Mouse (Mus musculus) gastrocnemius, adult 8-10 months (tissue): ENCODE measurements around the gene Carmil3. TPM values are rescaled to one million over a fixed set of nuclear protein-coding genes. Genes with fewer than 3 reads are reported as not detected.

Experiments used
- DNase-seq, 2 experiments: peaks; one replicate each; pipeline ENCODE4 v3.0.0; 2022; ENCODE audit warnings: low spot score in 2 of 2
- total RNA-seq, 4 experiments: library from RNA; stranded (reverse); gene quantifications; 2 replicates each; pipeline ENCODE4 v1.2.4; 2022

The Carmil3 gene
- total RNA-seq, 4 experiments from 2014 or later: 0.38 to 0.40 (median 0.39) TPM

DNA sequence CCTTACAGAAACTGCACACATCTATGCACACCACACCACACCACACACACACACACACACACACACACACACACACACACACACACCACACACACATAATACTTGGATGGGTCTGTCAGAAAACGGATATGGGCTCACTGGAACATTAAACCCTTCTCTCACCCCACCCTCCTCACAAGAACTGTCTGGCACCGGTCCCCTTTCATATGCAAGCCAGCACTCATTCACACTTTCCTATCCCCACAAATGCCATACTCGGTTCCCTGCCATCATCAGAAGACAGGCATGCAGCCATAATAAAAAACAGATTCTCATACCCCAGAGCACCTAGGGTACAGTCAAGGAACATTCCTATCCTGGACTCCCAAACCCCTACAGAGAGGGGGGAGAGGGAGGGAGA lies 1.7 kb downstream of the Carmil3 start:
- no peak for DNase-seq

DNA sequence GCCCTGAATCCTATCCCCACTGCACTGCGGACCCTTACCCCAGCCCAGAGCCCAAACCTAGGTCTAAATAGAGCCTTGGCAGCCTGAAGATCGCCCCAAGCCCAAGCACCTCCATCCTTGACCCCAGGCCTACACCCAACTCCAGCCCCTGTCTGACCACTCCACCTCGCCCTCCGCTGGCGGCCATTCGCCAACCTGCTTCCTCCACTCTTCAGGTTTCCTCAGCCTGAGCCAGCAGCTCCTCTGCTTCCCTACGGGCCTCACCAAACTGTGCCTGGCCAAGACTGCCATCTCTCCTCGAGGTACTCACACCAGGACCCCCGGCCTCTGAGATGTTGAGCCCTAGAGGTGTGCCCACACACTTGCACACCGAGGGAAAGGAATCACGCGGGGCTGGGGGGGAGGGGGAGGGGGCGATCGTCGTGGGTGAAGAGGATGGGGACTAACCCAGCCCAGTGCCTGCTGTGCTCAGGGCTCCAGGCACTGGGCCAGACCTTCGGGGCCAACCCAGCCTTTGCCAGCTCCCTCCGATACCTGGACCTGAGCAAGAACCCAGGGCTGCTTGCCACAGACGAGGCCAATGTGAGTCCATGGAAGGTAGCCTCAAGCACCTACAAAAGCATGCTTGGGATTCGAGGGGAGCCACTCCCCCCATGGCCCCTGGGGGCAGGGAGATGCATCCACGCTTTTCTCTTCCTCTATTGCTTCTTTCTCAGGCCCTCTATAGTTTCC lies 5.2 kb downstream of the Carmil3 start:
- no peak for DNase-seq

DNA sequence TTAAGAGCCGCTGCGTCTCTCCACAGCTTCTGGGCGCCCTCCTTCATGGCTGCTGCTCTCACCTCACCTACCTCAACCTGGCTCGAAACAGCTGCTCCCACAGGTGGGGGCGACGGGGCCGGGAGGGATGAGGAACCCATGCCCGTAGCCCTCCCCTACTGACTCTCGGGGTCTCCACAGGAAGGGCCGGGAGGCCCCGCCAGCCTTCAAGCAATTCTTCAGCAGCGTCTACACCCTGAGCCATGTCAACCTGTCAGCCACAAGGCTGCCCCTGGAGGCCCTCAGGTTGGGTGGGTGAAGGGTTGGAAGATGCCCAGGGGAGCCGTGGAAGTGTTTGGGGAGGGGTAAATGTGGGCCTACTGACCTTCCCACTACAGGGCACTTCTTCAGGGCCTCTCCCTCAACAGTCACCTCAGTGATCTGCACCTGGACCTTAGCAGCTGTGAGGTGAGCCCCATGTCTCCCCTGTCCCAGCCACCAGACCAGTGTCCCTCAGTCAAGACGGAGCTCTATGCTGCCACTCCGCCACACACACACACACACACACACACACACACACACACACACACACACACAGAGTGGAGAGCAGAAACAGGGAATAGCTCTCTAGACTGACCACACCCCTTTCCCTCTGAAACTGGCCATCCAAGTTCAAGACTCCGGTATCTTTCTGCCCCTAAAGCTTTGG lies 6.5 kb downstream of the Carmil3 start:
- no peak for DNase-seq

DNA sequence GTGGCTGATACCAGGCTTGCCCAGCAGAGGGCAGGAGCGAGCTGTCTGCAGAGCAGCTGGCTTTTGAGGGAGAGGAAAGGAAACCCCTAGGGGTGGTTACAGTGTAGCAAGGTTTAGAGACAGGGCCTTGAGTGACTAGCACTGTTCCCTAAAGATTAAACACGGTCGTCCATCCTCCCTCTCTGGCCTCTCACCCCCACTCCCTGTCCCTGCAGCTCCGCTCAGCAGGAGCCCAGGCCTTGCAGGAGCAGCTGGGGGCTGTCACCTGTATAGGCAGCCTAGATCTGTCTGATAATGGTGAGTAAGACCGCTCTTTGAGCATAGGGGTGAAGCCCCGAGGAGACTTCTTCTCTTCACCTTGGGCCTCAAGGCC lies 7.0 kb downstream of the Carmil3 start:
- DNase-seq: peak; percentile 52 to 63

DNA sequence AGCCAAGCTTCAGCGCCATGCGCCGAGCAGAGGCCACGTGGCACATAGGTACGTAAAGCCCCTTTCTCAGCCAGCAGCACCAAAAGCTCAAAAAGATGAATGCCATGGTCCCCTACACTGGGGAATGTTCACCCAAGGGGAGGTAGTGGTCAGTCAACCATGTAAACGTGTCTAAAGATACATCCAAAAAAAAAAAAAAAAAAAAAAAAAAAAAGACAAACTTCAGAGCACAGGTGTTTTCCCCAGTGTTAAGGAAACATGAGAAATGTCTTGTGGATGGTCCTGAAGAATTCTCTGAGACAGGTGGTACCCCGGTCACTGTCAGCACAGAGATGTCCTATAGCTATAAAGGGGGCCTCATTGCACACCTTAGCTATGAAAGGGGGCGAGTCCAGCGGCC lies 15.2 kb downstream of the Carmil3 start:
- DNase-seq: no peak

DNA sequence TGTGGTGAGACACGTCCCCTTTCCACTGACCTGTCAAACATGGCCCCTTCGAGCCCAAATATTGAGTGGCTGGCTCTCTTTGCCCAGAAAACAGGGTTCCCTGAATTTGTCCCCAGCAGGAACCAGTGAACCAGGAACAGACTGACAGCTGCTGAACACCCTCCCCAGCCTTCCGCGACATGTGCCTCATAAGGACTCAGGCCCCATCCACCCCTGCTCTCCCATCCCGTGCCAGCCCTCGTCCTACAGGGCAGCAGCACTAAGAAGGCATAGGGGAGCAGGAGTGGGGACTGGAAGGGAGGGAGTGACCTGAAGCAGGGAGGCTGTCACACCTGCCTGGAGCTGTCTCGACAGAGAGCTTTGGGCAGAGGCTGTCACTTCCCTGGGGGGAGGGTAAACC lies 17.4 kb downstream of the Carmil3 start:
- no peak for DNase-seq

DNA sequence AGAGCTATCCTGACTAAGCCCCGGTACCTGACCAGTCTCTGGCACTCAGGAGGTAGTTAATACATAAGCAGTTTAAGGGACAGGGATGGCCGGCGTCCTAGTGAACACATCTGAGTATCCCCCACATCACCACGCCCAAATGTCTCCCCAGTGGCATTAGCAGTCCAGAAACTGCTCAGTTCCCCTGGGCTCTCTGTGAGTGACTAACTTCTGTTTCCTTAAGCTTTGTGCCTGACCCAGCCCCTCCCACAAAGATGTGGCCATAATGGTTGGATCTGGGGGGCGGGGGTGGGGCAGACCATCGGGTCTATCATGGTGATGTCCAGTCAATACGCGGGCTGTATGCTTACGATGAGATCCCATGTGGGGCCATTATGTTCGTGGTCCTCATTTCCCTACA lies 19.1 kb downstream of the Carmil3 start:
- no peak for DNase-seq

DNA sequence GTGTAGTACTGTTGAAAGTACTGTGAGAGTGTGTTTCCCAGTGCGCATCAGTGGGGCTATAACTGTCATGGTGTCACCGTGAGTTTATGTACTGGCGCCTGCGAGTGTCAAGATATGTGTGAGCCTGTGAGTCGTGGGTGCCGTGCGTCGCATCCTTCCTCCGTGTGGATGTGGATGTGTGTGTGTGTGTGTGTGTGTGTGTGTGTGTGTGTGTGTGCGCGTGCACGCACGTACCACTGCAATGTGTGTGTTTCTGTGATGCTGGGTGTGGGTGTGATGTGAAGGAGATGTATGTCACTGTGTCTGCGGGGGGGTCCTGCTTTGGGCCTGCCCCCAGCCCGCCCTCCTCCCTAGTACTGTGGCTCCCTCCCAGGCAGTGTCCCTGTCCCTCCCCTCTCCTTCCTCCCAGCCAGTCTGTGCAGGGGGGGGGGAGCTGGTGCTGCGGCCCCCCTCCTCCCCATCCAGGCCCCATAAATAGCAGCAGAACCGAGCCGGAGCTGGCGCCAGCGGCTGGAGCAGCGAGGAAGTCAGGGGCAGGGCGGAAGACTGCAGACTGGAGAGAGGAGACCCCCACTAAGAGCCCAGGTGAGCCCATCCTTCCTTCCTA lies 19.8 kb downstream of the Carmil3 start, which contains the start of gene Cpne6:
TSS of gene Cpne6 (plus strand) at position 321 of the 607 bp plus-strand sequence.
- no peak for DNase-seq

DNA sequence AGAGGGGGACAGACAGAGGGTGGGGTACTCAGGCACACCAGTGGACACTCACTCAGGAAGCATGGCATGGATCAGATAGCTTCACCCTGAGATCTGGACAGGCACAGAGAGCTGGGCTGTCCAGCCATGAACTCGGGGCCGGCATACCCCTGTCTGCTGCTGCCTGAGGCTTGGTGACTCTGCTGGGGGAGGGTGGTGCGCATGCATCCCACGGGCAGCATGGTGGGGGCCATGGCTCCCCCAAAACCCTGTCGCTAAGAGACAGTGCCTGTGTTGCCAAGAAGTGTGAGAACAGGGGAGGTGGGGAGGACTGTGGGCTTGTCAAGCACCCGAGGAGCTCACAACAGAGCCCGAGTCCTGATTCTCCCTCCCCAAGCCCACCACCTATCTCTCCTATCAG lies 20.6 kb downstream of the Carmil3 start:
- DNase-seq: no peak

DNA sequence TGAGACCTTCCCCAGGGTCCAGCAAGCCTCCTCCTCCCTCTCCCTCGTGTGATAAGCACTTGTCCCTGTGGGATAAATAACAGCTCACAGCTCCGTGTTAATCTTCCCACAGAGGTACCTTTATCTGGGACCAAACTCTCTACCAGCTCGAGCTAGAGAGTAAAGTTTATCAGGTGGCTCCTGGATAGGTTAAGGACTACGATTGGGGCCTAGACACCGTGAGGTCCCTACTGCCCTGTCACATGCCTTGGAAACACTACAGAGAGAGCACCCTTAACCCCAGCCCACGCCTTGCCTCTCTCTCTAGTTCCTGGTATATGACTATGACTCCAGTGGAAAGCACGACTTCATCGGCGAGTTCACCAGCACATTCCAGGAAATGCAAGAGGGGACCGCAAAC lies 23.5 kb downstream of the Carmil3 start:
- DNase-seq: no peak

DNA sequence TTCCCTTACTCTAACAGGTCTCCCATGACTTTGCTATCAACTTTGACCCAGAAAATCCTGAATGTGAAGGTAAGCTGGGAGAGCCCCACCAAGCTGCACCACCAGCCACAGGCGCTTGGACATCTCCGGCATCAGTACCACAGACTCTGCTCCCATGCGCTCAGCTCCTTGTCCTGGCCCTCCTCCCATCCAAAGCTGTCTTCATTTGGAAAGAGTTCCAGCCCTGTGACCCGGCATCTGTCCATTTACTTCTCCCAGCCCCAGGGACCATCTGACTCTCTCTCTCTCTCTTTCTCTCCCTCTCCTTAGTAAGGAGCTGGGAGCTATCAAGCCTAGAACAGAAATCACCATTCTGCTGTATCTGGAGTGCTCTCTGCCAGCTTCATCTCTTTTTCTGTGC lies 25.4 kb downstream of the Carmil3 start:
- no peak for DNase-seq

DNA sequence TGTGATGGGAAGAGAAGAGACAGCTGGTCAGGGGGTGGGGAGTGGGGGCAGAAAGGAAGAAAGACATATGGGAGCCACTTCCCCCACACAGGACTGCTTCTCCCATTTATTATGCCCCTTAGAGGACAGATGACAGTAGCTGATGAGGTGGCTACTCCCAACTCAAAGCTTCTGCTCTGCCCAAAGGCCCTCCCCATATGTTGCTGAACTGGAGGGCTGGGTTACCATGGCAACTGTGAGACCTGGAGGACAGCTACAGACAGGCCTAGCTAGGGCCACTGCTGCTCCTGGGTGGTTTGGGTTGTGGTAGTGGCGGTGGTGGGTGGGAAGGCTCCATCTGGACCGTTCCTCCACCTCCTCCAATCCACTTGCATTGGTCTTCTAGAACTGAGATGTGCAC lies 28.4 kb downstream of the Carmil3 start:
- no peak for DNase-seq

DNA sequence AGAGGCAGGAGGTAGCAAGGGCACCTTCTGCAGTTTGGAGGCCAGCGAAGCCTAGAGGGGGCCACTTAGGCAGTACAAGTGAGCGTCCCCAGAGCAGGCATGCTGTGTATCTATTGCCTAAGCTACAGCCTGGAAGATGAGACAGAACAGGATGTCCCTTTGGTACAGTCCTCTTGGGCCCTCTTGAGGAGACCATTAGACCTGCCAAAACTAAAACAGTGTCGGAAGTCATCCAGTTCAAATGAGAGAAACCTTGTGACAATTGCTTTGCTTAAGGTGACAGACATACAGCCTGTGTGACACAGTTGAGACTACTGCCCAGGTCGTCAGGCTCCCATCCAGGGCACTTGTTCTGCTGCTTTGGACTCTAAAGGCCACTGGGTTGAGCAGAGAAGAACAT lies 29.2 kb downstream of the Carmil3 start:
- DNase-seq: no peak

DNA sequence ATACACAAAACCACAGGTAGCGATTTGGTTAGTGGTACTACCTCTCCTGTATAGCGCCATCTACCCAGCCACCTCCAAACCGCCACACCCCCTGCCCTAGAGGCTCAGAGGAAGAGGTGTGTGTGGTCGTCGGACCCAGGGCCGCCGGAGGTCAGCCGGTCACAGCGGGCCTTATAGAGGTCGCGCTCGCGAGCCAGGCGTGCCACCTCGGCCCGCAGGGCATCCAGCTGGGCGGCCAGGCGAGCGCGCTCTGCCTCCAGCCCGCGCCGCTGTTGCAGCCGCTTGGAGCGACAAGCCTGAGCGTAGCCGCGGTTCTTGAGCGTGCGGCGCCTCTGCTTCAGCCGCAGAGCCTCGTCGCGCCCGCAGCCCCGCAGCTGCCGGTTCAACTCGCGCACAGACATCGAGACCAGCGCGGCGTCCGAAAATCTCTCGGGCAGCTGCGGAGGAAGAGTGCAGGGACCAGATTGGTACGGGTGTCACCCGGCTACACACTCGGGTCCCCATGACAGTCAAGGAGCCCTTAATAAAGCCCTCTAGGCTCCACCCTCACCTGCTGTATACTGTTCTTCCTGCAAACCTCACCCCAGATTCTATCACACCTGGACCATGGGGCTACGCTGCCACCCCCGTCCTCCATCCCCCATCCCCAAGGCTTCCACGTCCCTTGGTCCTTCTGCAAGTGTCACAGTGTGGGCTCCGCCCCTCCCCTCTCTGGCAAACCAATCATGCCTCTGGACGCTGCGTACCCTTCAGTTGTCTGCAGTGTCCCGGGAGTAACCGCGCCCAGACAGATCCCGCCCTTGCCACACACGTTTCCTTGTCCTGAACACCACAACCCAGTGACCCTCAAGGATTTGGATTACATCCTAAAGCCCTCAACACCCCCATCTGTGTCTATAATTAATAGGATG lies 30.3 kb downstream of the Carmil3 start:
- DNase-seq: no peak

DNA sequence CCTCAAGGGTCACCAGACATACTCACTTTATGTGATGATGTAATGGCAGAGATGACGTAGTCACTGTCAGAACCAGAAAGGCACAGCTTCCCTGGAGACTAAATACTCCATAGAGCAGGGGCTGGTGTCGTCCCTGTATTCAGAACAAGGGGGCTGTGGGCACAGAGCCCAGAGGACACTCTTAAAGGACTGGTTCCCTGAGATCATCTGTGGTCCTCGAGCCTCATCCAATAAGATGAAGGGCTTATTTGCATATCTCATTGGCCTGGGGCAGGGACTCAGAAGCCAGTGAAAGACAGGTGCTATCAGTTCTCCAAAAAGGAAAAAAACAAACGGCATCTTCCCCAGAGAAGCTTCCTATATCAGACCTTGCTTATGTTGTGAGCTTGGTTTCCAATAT lies 33.6 kb downstream of the Carmil3 start:
- no peak for DNase-seq

DNA sequence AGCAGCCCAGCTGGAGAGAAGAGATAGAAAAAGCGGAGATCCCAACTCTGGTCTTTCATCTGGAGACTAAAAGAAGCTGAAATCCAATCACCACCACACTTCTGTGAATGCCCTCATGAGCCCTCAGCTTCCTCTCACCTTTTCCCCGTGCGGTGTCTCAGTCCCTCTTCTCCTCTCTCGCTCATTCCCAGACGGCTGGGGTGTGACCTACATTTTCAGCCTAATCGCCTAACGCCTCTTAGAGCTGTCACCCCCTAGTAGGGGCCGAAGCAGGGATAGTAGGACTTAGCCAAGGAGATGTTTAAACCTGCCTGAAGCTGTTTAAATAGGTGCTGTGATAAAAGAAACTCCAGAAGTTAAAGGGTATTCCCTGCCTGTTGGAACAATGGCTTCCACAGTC lies 34.3 kb downstream of the Carmil3 start, which contains the start of gene Nrl:
TSS of gene Nrl (minus strand) at position 197 of the 400 bp plus-strand sequence.
- DNase-seq: no peak

DNA sequence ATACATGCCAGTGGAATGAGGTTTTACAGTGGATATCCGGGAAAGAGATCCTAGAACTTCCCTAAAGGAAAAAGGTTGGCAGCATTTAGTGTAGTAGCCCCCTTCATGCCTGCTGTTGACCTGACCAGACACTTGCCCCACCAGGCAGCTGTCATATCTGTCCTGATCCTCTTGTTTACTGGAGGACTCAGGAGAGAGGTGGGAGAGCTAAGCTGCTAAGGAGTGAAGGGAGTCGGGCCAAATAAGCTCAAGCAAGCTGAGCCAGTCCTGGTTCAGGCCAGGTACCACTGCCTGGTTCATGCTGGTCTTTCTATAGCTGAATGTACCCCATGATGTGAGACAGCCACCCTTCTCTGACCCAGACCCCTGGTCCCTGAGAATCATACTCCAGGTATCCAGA lies 36.2 kb downstream of the Carmil3 start:
- DNase-seq: no peak

DNA sequence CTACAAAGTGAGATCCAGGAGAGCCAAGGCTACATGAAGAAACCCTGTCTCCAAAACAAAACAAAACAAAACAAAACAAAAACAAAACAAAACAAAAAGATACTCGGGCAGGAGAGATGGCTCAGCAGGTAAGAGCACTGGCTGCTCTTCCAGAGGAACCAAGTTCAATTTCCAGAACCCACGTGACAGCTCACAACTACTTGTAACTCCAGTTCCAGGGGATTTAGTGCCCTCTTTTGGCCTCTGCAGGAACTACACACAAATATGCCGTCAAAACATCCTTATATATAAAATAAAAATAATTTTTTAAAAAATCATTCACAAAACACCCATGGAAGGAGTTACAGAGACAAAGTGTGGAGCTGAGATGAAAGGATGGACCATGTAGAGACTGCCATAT lies 37.5 kb downstream of the Carmil3 start:
- no peak for DNase-seq

DNA sequence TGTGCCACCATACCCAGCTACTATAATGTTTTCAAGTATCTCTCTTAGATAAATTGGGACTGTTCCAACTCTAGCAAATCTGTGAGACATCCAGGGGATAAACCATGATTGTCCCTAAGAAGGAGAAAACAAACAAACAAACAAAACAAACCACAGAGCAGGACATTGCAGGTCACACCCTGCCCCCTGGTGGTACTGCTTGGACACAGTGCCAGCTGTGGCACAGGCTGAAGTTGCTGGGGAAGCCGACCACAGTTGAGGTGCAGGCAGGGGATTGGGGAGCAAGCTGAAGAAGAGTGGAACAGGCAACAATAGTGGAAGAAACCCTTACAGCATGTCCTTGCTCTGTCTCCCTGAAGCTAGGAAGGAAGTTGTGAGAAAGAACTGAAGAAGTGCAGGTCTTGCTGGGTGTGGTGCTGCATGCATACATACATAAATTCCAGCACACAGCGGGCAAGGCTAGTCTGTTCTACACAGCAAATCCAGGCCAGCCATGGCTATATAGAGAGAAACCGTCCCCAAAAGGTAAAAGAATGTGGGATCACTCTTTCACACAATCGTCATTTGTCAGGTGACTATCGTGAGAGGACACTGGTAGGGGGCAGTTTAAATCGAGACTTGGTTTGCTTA lies 45.8 kb downstream of the Carmil3 start:
- no peak for DNase-seq

DNA sequence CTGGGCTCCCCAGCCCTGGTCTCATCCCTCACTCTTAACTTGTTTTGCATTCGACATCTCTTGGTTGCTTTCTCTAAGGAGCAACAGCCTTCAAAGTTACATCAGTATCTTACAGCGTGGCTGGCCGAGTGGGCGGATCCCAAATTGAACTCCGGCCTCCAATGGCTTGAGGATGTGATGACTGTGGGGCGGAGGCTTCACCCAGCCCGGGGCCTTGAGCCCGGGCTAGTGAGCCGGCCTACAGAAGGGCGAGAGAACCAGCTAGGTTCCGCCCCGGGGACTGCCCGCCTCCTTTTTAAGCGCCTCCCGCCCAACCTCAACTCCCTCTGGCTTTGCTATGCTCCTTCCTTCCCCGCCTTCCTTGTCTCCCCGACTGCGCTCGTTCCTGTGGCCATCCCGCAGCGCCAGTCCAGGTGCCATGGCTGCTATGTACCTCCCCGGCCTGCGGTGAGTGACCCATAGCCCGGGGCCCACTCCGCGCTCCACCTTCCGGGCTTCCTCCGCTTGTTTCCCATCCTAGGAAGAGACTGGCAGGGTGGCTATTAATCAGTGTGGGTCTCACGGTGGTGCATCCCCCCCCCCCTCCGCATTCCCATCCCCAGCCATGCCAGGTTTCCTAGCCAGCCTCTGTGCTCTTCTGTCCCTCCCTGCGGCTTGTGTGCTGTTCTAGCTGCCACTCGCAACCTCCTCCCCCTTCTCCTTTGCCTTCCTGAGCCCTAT lies 49.8 kb downstream of the Carmil3 start, which contains the start of gene Pck2:
TSS of gene Pck2 (plus strand) at position 200 of the 720 bp plus-strand sequence.
- DNase-seq: peak; percentile 81 to 89
